Mouse (Mus musculus) liver, embryonic 14.5 days (tissue): ENCODE data around the gene Tut1. TPM values are rescaled to one million over a fixed set of nuclear protein-coding genes. Genes with fewer than 3 reads are reported as not detected.

ENCODE experiments used
- ATAC-seq: fragments of 200-750 bp; cut with Nextera tagmentation; 2 replicates; pipeline ENCODE4 v1.8.0; 2017; ENCODE audit warnings: moderate number of reproducible peaks, mild to moderate bottlenecking, moderate library complexity; ENCODE audit not compliant: insufficient read depth
- DNase-seq, 3 experiments: peaks; one replicate each; pipeline ENCODE4 v3.0.0-alpha.2; 2012 to 2013; ENCODE audit warnings: low read depth in 3 of 3, low spot score in 3 of 3
- H3K27ac ChIP-seq: fragments of 300-500 bp; sonication (generic); 2 replicates; pipeline ENCODE4 v1.5.1; 2014; ENCODE audit warnings: moderate library complexity, mild to moderate bottlenecking, control low read depth, inconsistent platforms
- H3K27me3 ChIP-seq: fragments of 300-500 bp; sonication (generic); 2 replicates; pipeline ENCODE4 v1.6.1; 2014; ENCODE audit warnings: mild to moderate bottlenecking, low read length, moderate library complexity; ENCODE audit not compliant: control insufficient read depth, insufficient read depth
- H3K36me3 ChIP-seq: fragments of 300-500 bp; sonication (generic); replicated peaks from 2 replicates; pipeline ENCODE4 v1.6.1; 2014; ENCODE audit warnings: low read depth; ENCODE audit not compliant: control insufficient read depth, insufficient read depth
- H3K4me1 ChIP-seq, 2 experiments: fragments of 200-500 bp in 1 of 2; fragments of 300-500 bp in 1 of 2; sonication (generic) in 1 of 2; replicated peaks; 2 replicates each; pipeline ENCODE4 v1.6.1; 2012 to 2014; ENCODE audit warnings: antibody characterized with exemption in 1 of 2, inconsistent platforms in 1 of 2, low read length in 1 of 2; ENCODE audit not compliant: control insufficient read depth in 2 of 2, insufficient read depth in 2 of 2
- H3K4me2 ChIP-seq: fragments of 300-500 bp; sonication (generic); 2 replicates; pipeline ENCODE4 v1.6.1; 2014; ENCODE audit warnings: low read depth, mild to moderate bottlenecking, control low read depth, moderate library complexity
- H3K4me3 ChIP-seq, 2 experiments: fragments of 200-500 bp in 1 of 2; fragments of 300-500 bp in 1 of 2; sonication (generic) in 1 of 2; 2 replicates each; pipeline ENCODE4 v1.5.1; 2012 to 2014; ENCODE audit warnings: low read depth in 2 of 2, low read length in 2 of 2, mild to moderate bottlenecking in 2 of 2, control low read depth in 1 of 2, inconsistent platforms in 1 of 2, moderate library complexity in 1 of 2; ENCODE audit not compliant: insufficient read depth in 1 of 2
- H3K9ac ChIP-seq: fragments of 300-500 bp; sonication (generic); replicated peaks from 2 replicates; pipeline ENCODE4 v1.6.1; 2014; ENCODE audit warnings: mild to moderate bottlenecking, control low read depth, moderate library complexity
- H3K9me3 ChIP-seq: fragments of 300-500 bp; sonication (generic); 2 replicates; pipeline ENCODE4 v1.6.1; 2016; ENCODE audit warnings: low read length, mixed read lengths; ENCODE audit not compliant: control insufficient read depth
- CTCF ChIP-seq: IDR thresholded peaks from 2 replicates; pipeline ENCODE4 v1.5.1; 2016; ENCODE audit warnings: antibody characterized with exemption, low read depth, control low read depth
- EP300 ChIP-seq: IDR thresholded peaks from 2 replicates; pipeline ENCODE4 v1.6.1; 2016; ENCODE audit warnings: antibody characterized with exemption, low read depth
- WGBS: fragments of 180-500 bp; shearing (Covaris S2); extraction: QIAGEN DNeasy Blood & Tissue Kit; methylation state at CpG from one replicate; pipeline ENCODE4 v1.1.7; 2014; ENCODE audit not compliant: insufficient replicate concordance; 5-methylcytosine and 5-hydroxymethylcytosine counted together
- polyA plus RNA-seq, 2 experiments: library from polyadenylated mRNA; depleted of rRNA in 1 of 2; stranded (reverse) in 1 of 2; unstranded in 1 of 2; fragments of >200 nt; fragmentation: Nextera tagmentation in 1 of 2; extraction: Ambion mirVana in 1 of 2; gene quantifications; 2 replicates each; pipeline versions ENCODE4 v1.2.1 to v1.2.3; 2012 to 2014

Tut1 gene
- polyA plus RNA-seq, 2 experiments = 9.5 to 10.0 TPM

DNA sequence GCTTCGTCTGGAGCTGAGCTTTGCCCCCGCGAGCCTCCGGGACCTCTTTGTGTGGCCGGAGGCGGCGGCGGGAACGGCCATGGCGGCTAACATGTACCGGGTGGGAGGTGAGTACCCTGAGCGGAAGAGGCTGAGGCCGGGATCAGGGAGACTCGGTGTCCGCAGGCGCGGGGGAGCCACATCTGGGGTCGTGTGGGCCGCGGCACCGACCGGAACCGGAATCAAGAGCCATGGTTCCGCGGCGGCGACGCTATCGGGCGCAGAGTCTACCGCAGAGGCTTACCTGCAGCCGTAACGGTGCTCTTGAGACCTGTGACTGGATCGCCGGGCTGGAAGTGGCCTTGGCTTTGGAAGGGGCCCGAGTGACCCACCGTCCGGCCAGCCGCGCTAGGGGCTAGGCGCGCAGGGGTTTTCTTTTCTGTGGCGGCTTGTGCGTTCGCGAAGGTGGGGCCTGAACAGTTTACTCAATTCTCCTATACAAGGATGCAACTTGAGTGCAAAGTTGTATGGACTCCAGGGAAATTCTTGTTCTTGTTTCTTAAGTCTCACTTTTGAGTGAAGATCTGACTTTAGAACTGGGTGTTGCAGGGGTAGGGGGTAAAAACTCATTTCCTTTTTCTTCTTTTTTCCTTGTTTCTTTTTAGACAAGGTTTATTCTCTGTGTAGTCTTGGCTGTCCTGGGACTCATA, 11.2 kb upstream of the Tut1 start:
- Histone ChIP-seq H3K9ac (peak overlapping the region; percentile 88), H3K27ac (peak overlapping the region; percentile 93), H3K4me3 (peak overlapping the region; percentile 72 to 88), H3K4me2 (peak overlapping the region; percentile 78), H3K9me3 (no peaks in the 10 kb centered on the region), H3K4me1 (peaks cover 33 to 36% of the 10 kb centered on the region in 2 experiments), H3K36me3 (peaks cover 32% of the 10 kb centered on the region), H3K27me3 (no peaks in the 10 kb centered on the region)
- TF ChIP-seq EP300 (no peak), CTCF (no peak)
- no peak for DNase-seq
- WGBS = under 1% methylated on average over 46 of the region's 46 CpGs
- peak; percentile 45 for ATAC-seq

DNA sequence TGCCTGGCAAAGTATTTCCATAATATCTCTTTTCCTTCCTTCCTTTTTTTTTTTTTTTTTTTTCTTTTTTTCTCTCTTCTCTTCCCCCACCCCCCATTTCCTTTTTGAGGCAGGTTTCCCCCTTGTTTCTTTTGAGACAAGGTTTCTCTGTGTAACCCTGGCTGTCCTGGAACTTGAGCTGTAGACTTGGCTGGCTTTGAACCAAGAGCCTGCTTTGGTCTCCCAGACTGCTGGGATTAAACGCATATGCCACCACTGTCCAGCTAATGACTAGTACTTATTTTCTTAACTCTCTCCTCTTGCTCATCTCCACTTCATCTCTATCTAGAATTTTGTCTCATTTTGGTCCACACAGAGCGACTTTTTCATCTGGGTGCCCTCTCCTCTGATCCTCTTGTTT, 10.6 kb upstream of the Tut1 start:
- no peak for DNase-seq
- WGBS = 27% methylated on average over 2 of the region's 2 CpGs
- TF ChIP-seq EP300 (no peak), CTCF (no peak)
- Histone ChIP-seq H3K9me3 (no peaks in the 10 kb centered on the region), H3K27ac (peak overlapping the region; percentile 93), H3K4me3 (peak overlapping the region; percentile 72 to 88), H3K9ac (peak overlapping the region; percentile 88), H3K4me2 (peak overlapping the region; percentile 78), H3K4me1 (peaks cover 33 to 37% of the 10 kb centered on the region in 2 experiments), H3K36me3 (peaks cover 35% of the 10 kb centered on the region), H3K27me3 (no peaks in the 10 kb centered on the region)
- ATAC-seq = no peak

DNA sequence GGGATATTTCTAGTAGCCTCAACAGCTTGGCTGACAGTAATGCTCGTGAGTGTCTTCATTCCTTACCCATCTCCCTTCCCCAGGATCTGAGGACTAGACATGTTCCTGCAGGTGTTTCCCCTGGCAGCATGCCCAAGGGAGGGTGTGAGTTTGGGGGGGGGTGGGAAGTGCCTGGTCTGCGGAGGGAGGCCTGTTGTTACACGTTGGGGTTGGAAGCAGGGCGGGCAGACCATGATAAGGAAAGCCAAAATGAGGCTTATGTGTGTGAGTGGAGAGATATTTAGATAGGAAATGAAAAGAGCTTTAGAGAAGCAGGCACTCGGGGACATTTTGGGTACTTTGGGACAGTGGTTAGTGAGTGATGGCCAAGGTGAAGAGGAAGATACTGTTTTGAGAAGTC, 9.6 kb upstream of the Tut1 start:
- no peak; the same call in 1 of the 2 replicates for TF ChIP-seq EP300
- TF ChIP-seq CTCF = no peak
- H3K27me3 ChIP-seq = no peaks in the 10 kb centered on the region
- peak overlapping the region; percentile 78 for H3K4me2 ChIP-seq
- H3K36me3 ChIP-seq = peaks cover 42% of the 10 kb centered on the region
- peak overlapping the region; percentile 88 for H3K9ac ChIP-seq
- ATAC-seq (peak; percentile 48), DNase-seq (peak in 2 of 3 experiments; percentile 55 to 57)
- no peaks in the 10 kb centered on the region for H3K9me3 ChIP-seq
- H3K4me1 ChIP-seq = peaks cover 33 to 37% of the 10 kb centered on the region in 2 experiments
- H3K27ac ChIP-seq = peak overlapping the region; percentile 93
- WGBS = 10% methylated on average over 5 of the region's 5 CpGs
- H3K4me3 ChIP-seq = peak overlapping the region; percentile 72 to 88

DNA sequence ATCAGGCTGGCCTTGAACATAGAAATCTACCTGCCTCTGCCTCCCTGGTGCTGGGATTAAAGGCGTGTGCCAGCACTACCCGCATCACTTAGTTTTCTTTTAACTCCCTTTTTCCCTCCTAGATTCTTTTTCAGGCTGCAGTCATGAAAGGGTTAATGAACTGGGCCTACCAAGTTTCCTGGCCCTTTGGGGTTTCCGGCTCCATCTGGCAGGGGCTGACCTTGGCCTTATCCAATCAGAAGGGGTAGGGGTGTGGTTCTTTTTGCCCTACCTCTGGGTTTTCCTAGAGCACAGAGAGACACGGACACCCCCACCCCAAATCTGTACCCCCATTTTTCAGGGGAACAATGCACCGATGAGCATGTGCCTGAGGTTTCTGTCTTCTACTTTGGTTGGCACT, 8.9 kb upstream of the Tut1 start:
- peaks cover 33 to 37% of the 10 kb centered on the region in 2 experiments for H3K4me1 ChIP-seq
- DNase-seq = peak; percentile 59 to 71 (median 59)
- whole genome bisulfite sequencing = 18% methylated on average over 5 of the region's 5 CpGs
- H3K9ac ChIP-seq = no peak overlapping the region
- H3K4me3 ChIP-seq = peak overlapping the region in 1 of 2 experiments; percentile 88; a peak in 3 of 4 replicates
- H3K9me3 ChIP-seq = no peaks in the 10 kb centered on the region
- TF ChIP-seq CTCF (no peak), EP300 (no peak)
- no peak for ATAC-seq
- peaks cover 49% of the 10 kb centered on the region for H3K36me3 ChIP-seq
- H3K27me3 ChIP-seq = no peaks in the 10 kb centered on the region
- no peak overlapping the region; the same call in 1 of the 2 replicates for H3K27ac ChIP-seq
- H3K4me2 ChIP-seq = peak overlapping the region; percentile 78

DNA sequence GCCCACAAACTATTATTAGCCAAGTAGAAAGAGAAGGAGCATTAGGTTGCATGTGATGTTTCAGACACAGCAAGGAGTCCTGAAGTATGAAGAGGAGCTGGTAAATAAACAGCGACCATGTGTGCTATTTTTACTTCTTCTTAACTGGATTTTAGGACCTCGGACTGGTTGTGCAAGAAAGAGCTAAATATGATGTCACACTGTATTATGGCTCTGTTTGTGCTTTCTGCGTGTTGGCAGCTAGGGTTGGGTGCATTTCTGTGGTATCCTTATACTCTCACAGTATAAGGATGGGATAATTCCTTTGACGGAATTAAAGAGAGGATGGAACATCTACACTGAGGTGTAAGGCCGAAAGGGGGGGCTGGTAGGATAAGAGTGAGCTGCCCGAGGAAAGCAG, 8.4 kb upstream of the Tut1 start:
- ATAC-seq (no peak), DNase-seq (no peak)
- no peak overlapping the region; the same call in 1 of the 2 replicates for H3K9ac ChIP-seq
- no peaks in the 10 kb centered on the region for H3K9me3 ChIP-seq
- peaks cover 33 to 37% of the 10 kb centered on the region in 2 experiments for H3K4me1 ChIP-seq
- peak overlapping the region; percentile 78 for H3K4me2 ChIP-seq
- WGBS = 71% methylated on average over 6 of the region's 6 CpGs
- H3K36me3 ChIP-seq = peaks cover 54% of the 10 kb centered on the region
- no peak overlapping the region for H3K27ac ChIP-seq
- no peaks in the 10 kb centered on the region for H3K27me3 ChIP-seq
- H3K4me3 ChIP-seq = 0 out of 4 replicates have a peak overlapping the region, but pooled peaks of 1 of the 2 experiments have one; percentile 8
- TF ChIP-seq EP300 (no peak), CTCF (no peak)
